Comparison of ENCODE assay signal across 8 mouse cellular contexts in genomic region chr7:16842645-16843063, GRCm38 (mm10). TPM values are rescaled to one million over a fixed set of nuclear protein-coding genes. Genes with fewer than 3 reads are reported as not detected.
A peak's percentile ranks its signal among the peaks of the same experiment; 100 is the strongest.
DNase-seq lines count a peak whose midpoint lies in the region; ATAC-seq and TF ChIP-seq lines count a peak whose summit lies in the region.

Gene Prkd2, plus strand, starts transcription at chr7:16842902.

- peak; percentile 42 for DNase-seq in MN1 (ENCODE audit: low spot score)
- DNase-seq in cerebellum, adult 9-10 months, result peak; percentile 86
- DNase-seq in layer of hippocampus, adult 8-10 months (ENCODE audit: low spot score in 2 of 2), result peak; percentile 83 to 85
- peak; percentile 96 for DNase-seq in lung, embryonic 14.5 days
- peak; percentile 92 to 94 for DNase-seq in thymus, adult 18-20 months

- peak within 1 kb of the TSS; percentile 64 for H3K4me3 ChIP-seq in lung, embryonic 14.5 days (ENCODE audit: low read depth, low read length)

- H3K27me3 ChIP-seq in lung, embryonic 14.5 days (ENCODE audit: insufficient read depth, low read length), result no peaks in the 10 kb centered on the region

- H3K9ac ChIP-seq in lung, embryonic 14.5 days, result peak within 1 kb of the TSS; percentile 75

- TF ChIP-seq CTCF in lung, embryonic 14.5 days (IDR thresholded peaks at IDR 0.05; ENCODE audit: low read depth), result no peak

- H3K36me3 ChIP-seq in lung, embryonic 14.5 days (ENCODE audit: insufficient read depth), result peaks cover 49% of the 10 kb centered on the region

- peaks cover 16% of the 10 kb centered on the region for H3K4me1 ChIP-seq in lung, embryonic 14.5 days (ENCODE audit: insufficient read depth)

- ATAC-seq in frontal cortex, adult (ENCODE audit: low TSS enrichment), result peak; percentile 78
- ATAC-seq in hematopoietic stem cell, adult 5-6 weeks (replicated peaks in 1 of 2; ENCODE audit: insufficient read depth in 1 of 2, low FRiP score in 2 of 2, low TSS enrichment in 1 of 2, low read depth in 1 of 2, poor library complexity in 2 of 2, severe bottlenecking in 2 of 2), result peak; percentile 47 to 60
- ATAC-seq in lung, embryonic 14.5 days (ENCODE audit: insufficient read depth), result peak; percentile 86
- ATAC-seq in neutrophil, adult 5-6 weeks (ENCODE audit: extremely low read depth, insufficient number of reproducible peaks, low FRiP score, poor library complexity, severe bottlenecking), result peak; percentile 72

- peak within 1 kb of the TSS; percentile 86 for H3K27ac ChIP-seq in lung, embryonic 14.5 days (ENCODE audit: low read depth)

- WGBS in lung, embryonic 14.5 days, result under 1% methylated on average over 32 of the region's 32 CpGs

- H3K4me2 ChIP-seq in lung, embryonic 14.5 days, result peak within 1 kb of the TSS; percentile 98

- H3K9me3 ChIP-seq in lung, embryonic 14.5 days (ENCODE audit: low read depth, low read length), result no peaks in the 10 kb centered on the region

RNA-seq across cellular contexts. Expression of gene Prkd2, which starts in this region (rescaled TPM):
- 22.3 and 30.6 TPM in 2 replicates for total RNA-seq in hematopoietic stem cell, adult 5-6 weeks (2017)
- 1 to 10 TPM; 5.6 to 7.8 (median 6.6) TPM for total RNA-seq in layer of hippocampus, adult 8-10 months (2022)
- 19.6 and 20.2 TPM in 2 replicates for polyA plus RNA-seq in lung, embryonic 14.5 days (2014; fragmentation: Nextera tagmentation; extraction: Ambion mirVana)
- total RNA-seq in neutrophil, adult 5-6 weeks (2017), result 108 and 122 TPM in 2 replicates

Comparison
In these comparisons a context has a peak if more than half of its experiments do, and no peak if none do; other contexts are left out.
1. Peak in every context shown above with its lines: DNase-seq, ATAC-seq, H3K4me3 ChIP-seq and H3K27ac ChIP-seq.
2. DNase-seq: peak in every context shown above with its lines; median percentile 96 in lung, embryonic 14.5 days; 93 in thymus, adult 18-20 months; 86 in cerebellum, adult 9-10 months; 84 in layer of hippocampus, adult 8-10 months; 42 in MN1.